Mouse (Mus musculus): ENCODE measurements at regions not wholly inside any gene's neighbourhood (a gene's known extent, or its start where the extent isn't known, plus 50 kb on each side); places are given as distances from the start of the nearest gene placed in this dataset.

- Histone ChIP-seq H3K9ac (no peak overlapping the region), H3K36me3 (no peaks in the 10 kb centered on the region), H3K27ac (no peak overlapping the region), H3K4me2 (no peak overlapping the region), H3K4me3 (replicated peaks) (no peak overlapping the region), H3K27me3 (no peaks in the 10 kb centered on the region), H3K4me1 (replicated peaks) (no peaks in the 10 kb centered on the region), H3K9me3 (replicated peaks) (0 out of 2 replicates have a peak, but pooled peaks cover 3% of the 10 kb centered on the region)
- DNase-seq, result no peak
- ATAC-seq (ENCODE audit: low read depth), result no peak
Measured at GRCm38 (mm10) chr5:133070141-133070540, 527.0 kb upstream of the Auts2 start.

GRCm38 (mm10) chr5:133062481-133062880 is 519.3 kb upstream of the Auts2 start:
- Histone ChIP-seq H3K9me3 (replicated peaks) (no peaks in the 10 kb centered on the region; the same call in 1 of the 2 replicates), H3K9ac (no peak overlapping the region), H3K4me3 (replicated peaks) (no peak overlapping the region), H3K27me3 (no peaks in the 10 kb centered on the region), H3K36me3 (no peaks in the 10 kb centered on the region), H3K27ac (no peak overlapping the region), H3K4me2 (no peak overlapping the region), H3K4me1 (replicated peaks) (no peaks in the 10 kb centered on the region)
- WGBS (ENCODE audit: insufficient replicate concordance), result 57% methylated on average over 3 of the region's 3 CpGs
- no peak for ATAC-seq (ENCODE audit: low read depth)
- no peak for DNase-seq

- Histone ChIP-seq H3K4me3 (replicated peaks) (no peak overlapping the region), H3K27ac (no peak overlapping the region), H3K9ac (no peak overlapping the region), H3K27me3 (no peaks in the 10 kb centered on the region), H3K4me1 (replicated peaks) (no peaks in the 10 kb centered on the region), H3K36me3 (no peaks in the 10 kb centered on the region), H3K9me3 (replicated peaks) (no peaks in the 10 kb centered on the region; the same call in 1 of the 2 replicates), H3K4me2 (no peak overlapping the region)
- no peak for ATAC-seq (ENCODE audit: low read depth)
- WGBS (ENCODE audit: insufficient replicate concordance), result 78% methylated on average over 4 of the region's 4 CpGs
- no peak for DNase-seq
Measured at GRCm38 (mm10) chr5:133047456-133047855, 504.3 kb upstream of the Auts2 start.

GRCm38 (mm10) chr5:133045637-133046036 is 502.5 kb upstream of the Auts2 start:
- Histone ChIP-seq H3K9me3 (replicated peaks) (no peaks in the 10 kb centered on the region), H3K9ac (no peak overlapping the region), H3K4me1 (replicated peaks) (no peaks in the 10 kb centered on the region), H3K27me3 (no peaks in the 10 kb centered on the region), H3K4me3 (replicated peaks) (no peak overlapping the region), H3K27ac (no peak overlapping the region), H3K4me2 (no peak overlapping the region), H3K36me3 (no peaks in the 10 kb centered on the region)
- DNase-seq, result no peak
- ATAC-seq (ENCODE audit: low read depth), result no peak
- WGBS (ENCODE audit: insufficient replicate concordance), result 71% methylated on average over 9 of the region's 9 CpGs

- Histone ChIP-seq H3K27me3 (no peaks in the 10 kb centered on the region), H3K36me3 (no peaks in the 10 kb centered on the region), H3K4me2 (no peak overlapping the region), H3K27ac (no peak overlapping the region), H3K9ac (no peak overlapping the region), H3K4me1 (replicated peaks) (no peaks in the 10 kb centered on the region), H3K4me3 (replicated peaks) (no peak overlapping the region), H3K9me3 (replicated peaks) (peaks cover 15% of the 10 kb centered on the region; the same call in 1 of the 2 replicates)
- DNase-seq, result no peak
- WGBS (ENCODE audit: insufficient replicate concordance), result 62% methylated on average over 4 of the region's 4 CpGs
- ATAC-seq (ENCODE audit: low read depth), result no peak
Measured at GRCm38 (mm10) chr5:133027590-133027989, 484.4 kb upstream of the Auts2 start.

- no peak overlapping the region for H3K27ac ChIP-seq
- no peak overlapping the region for H3K4me2 ChIP-seq
- WGBS (ENCODE audit: insufficient replicate concordance), result 56% methylated on average over 4 of the region's 4 CpGs
- no peaks in the 10 kb centered on the region for H3K27me3 ChIP-seq
- no peak overlapping the region for H3K4me3 ChIP-seq (replicated peaks)
- DNase-seq, result no peak
- ATAC-seq (ENCODE audit: low read depth), result no peak
- H3K36me3 ChIP-seq, result no peaks in the 10 kb centered on the region
- H3K4me1 ChIP-seq (replicated peaks), result no peaks in the 10 kb centered on the region
- no peak overlapping the region for H3K9ac ChIP-seq
- H3K9me3 ChIP-seq (replicated peaks), result peaks cover 15% of the 10 kb centered on the region; the same call in 1 of the 2 replicates
Measured at GRCm38 (mm10) chr5:133025121-133025520, 482.0 kb upstream of the Auts2 start.

GRCm38 (mm10) chr5:133020821-133021220 is 477.7 kb upstream of the Auts2 start:
- no peak for DNase-seq
- Histone ChIP-seq H3K4me1 (replicated peaks) (no peaks in the 10 kb centered on the region), H3K27me3 (no peaks in the 10 kb centered on the region), H3K27ac (no peak overlapping the region), H3K9me3 (replicated peaks) (0 out of 2 replicates have a peak, but pooled peaks cover 4% of the 10 kb centered on the region), H3K4me2 (no peak overlapping the region), H3K9ac (no peak overlapping the region), H3K36me3 (no peaks in the 10 kb centered on the region), H3K4me3 (replicated peaks) (no peak overlapping the region)
- ATAC-seq (ENCODE audit: low read depth), result no peak

GRCm38 (mm10) chr5:133020116-133020515 is 477.0 kb upstream of the Auts2 start:
- H3K4me3 ChIP-seq (replicated peaks), result no peak overlapping the region
- 70% methylated on average over 1 of the region's 1 CpGs for WGBS (ENCODE audit: insufficient replicate concordance)
- no peak overlapping the region for H3K4me2 ChIP-seq
- no peaks in the 10 kb centered on the region for H3K4me1 ChIP-seq (replicated peaks)
- H3K27me3 ChIP-seq, result no peaks in the 10 kb centered on the region
- H3K36me3 ChIP-seq, result no peaks in the 10 kb centered on the region
- no peak for DNase-seq
- no peak overlapping the region for H3K9ac ChIP-seq
- no peak for ATAC-seq (ENCODE audit: low read depth)
- H3K27ac ChIP-seq, result no peak overlapping the region
- H3K9me3 ChIP-seq (replicated peaks), result no peaks in the 10 kb centered on the region

GRCm38 (mm10) chr5:133010624-133011575 is 467.8 kb upstream of the Auts2 start:
- no peaks in the 10 kb centered on the region for H3K36me3 ChIP-seq
- ATAC-seq (ENCODE audit: low read depth), result no peak
- no peak overlapping the region for H3K27ac ChIP-seq

GRCm38 (mm10) chr5:132982866-132983265 is 439.7 kb upstream of the Auts2 start:
- no peak for ATAC-seq (ENCODE audit: low read depth)
- no peaks in the 10 kb centered on the region for H3K9me3 ChIP-seq (replicated peaks)
- 77% methylated on average over 7 of the region's 7 CpGs for WGBS (ENCODE audit: insufficient replicate concordance)
- no peak overlapping the region for H3K9ac ChIP-seq
- no peak overlapping the region for H3K4me2 ChIP-seq
- H3K27me3 ChIP-seq, result no peaks in the 10 kb centered on the region
- H3K4me1 ChIP-seq (replicated peaks), result no peaks in the 10 kb centered on the region
- no peak overlapping the region for H3K27ac ChIP-seq
- H3K36me3 ChIP-seq, result no peaks in the 10 kb centered on the region
- no peak for DNase-seq
- H3K4me3 ChIP-seq (replicated peaks), result no peak overlapping the region

More at GRCm38 (mm10) chr5:133010624-133011575, 467.8 kb upstream of the Auts2 start:
- no peaks in the 10 kb centered on the region for H3K27me3 ChIP-seq
- WGBS (ENCODE audit: insufficient replicate concordance), result 68% methylated on average over 14 of the region's 14 CpGs
- H3K4me3 ChIP-seq (replicated peaks), result no peak overlapping the region
- no peak overlapping the region for H3K4me2 ChIP-seq
- no peak for DNase-seq
- H3K4me1 ChIP-seq (replicated peaks), result no peaks in the 10 kb centered on the region
- H3K9me3 ChIP-seq (replicated peaks), result peaks cover 8% of the 10 kb centered on the region; the same call in 1 of the 2 replicates
- no peak overlapping the region for H3K9ac ChIP-seq

GRCm38 (mm10) chr5:132979013-132979412 is 435.9 kb upstream of the Auts2 start:
- WGBS (ENCODE audit: insufficient replicate concordance), result 69% methylated on average over 5 of the region's 5 CpGs
- H3K27me3 ChIP-seq, result no peaks in the 10 kb centered on the region
- no peak for ATAC-seq (ENCODE audit: low read depth)

More at GRCm38 (mm10) chr5:132979013-132979412, 435.9 kb upstream of the Auts2 start:
- Histone ChIP-seq H3K27ac (no peak overlapping the region), H3K4me2 (no peak overlapping the region), H3K36me3 (no peaks in the 10 kb centered on the region), H3K9ac (no peak overlapping the region), H3K4me3 (replicated peaks) (no peak overlapping the region), H3K9me3 (replicated peaks) (no peaks in the 10 kb centered on the region), H3K4me1 (replicated peaks) (no peaks in the 10 kb centered on the region)
- DNase-seq, result no peak

All from liver, embryonic 13.5 days (tissue).